7 mouse cellular contexts compared by ENCODE assay signal in genomic region chrX:166479365-166479983, GRCm38 (mm10). TPM values are rescaled to one million over a fixed set of nuclear protein-coding genes. Genes with fewer than 3 reads are reported as not detected.
DNase-seq lines count a peak whose midpoint lies in the region; ATAC-seq lines count a peak whose summit lies in the region.

Rab9 (minus strand) TSS chrX:166479867.

- H3K4me1 ChIP-seq in intestine, embryonic 14.5 days (replicated peaks; ENCODE audit: control insufficient read depth, insufficient read depth, low read length), result 0 out of 2 replicates have a peak, but pooled peaks cover 3% of the 10 kb centered on the region
- peaks cover 7% of the 10 kb centered on the region; the same call in 1 of the 2 replicates for H3K4me1 ChIP-seq in midbrain, embryonic 10.5 days

- peak; percentile 94 to 97 for DNase-seq in adrenal gland, adult (ENCODE audit: inconsistent age in 2 of 2, low spot score in 1 of 2)
- DNase-seq in embryo, embryonic 10.5 days (ENCODE audit: low spot score), result peak; percentile 95
- DNase-seq in gastrocnemius, postnatal 25 days, result peak; percentile 91
- DNase-seq in intestine, embryonic 14.5 days (ENCODE audit: low spot score), result peak; percentile 92
- DNase-seq in left cerebral cortex, postnatal 25 days (ENCODE audit: low spot score in 2 of 2), result peak; percentile 79 to 88
- DNase-seq in midbrain, embryonic 10.5 days (ENCODE audit: low spot score), result peak; percentile 92
- peak; percentile 86 for DNase-seq in right cerebral cortex, postnatal 4 days

- 17% methylated on average over 37 of the region's 41 CpGs for WGBS in intestine, embryonic 14.5 days
- 14% methylated on average over 41 of the region's 41 CpGs for WGBS in midbrain, embryonic 10.5 days

- H3K27ac ChIP-seq in intestine, embryonic 14.5 days (ENCODE audit: low read depth), result peak within 1 kb of the TSS; percentile 78
- H3K27ac ChIP-seq in midbrain, embryonic 10.5 days (replicated peaks), result peak within 1 kb of the TSS; percentile 90

- intact Hi-C loops in left cerebral cortex, postnatal 25 days (cut with DNase I), result loop anchor here (2.0 kb wide), 1 partner anchor 31 kb away; no protein-coding TSS in a partner anchor

- H3K27me3 ChIP-seq in intestine, embryonic 14.5 days (replicated peaks; ENCODE audit: control insufficient read depth, insufficient read depth, low read length), result 0 out of 2 replicates have a peak, but pooled peaks cover 3% of the 10 kb centered on the region
- peaks cover 63% of the 10 kb centered on the region for H3K27me3 ChIP-seq in midbrain, embryonic 10.5 days (ENCODE audit: low read depth, poor library complexity, severe bottlenecking)

- no peaks in the 10 kb centered on the region for H3K9me3 ChIP-seq in intestine, embryonic 14.5 days (ENCODE audit: control insufficient read depth, low read length)
- H3K9me3 ChIP-seq in midbrain, embryonic 10.5 days (replicated peaks), result no peaks in the 10 kb centered on the region

- 0 out of 2 replicates have a peak, but pooled peaks cover 9% of the 10 kb centered on the region for H3K36me3 ChIP-seq in intestine, embryonic 14.5 days (ENCODE audit: control insufficient read depth, insufficient read depth, low read length)
- H3K36me3 ChIP-seq in midbrain, embryonic 10.5 days, result peaks cover 19% of the 10 kb centered on the region

- peak; percentile 99 for ATAC-seq in intestine, embryonic 14.5 days (replicated peaks; ENCODE audit: low FRiP score, low TSS enrichment, low read depth)

- peak within 1 kb of the TSS; percentile 67 for H3K9ac ChIP-seq in intestine, embryonic 14.5 days (ENCODE audit: low read length)

- H3K4me2 ChIP-seq in intestine, embryonic 14.5 days (ENCODE audit: low read length), result peak within 1 kb of the TSS; percentile 59

- H3K4me3 ChIP-seq in intestine, embryonic 14.5 days (ENCODE audit: low read depth, low read length), result peak within 1 kb of the TSS; percentile 57
- peak within 1 kb of the TSS; percentile 71 for H3K4me3 ChIP-seq in midbrain, embryonic 10.5 days

RNA-seq across cellular contexts. Expression of gene Rab9, which starts in this region (rescaled TPM):
- 10 to 100 TPM; 14.3 to 14.6 TPM for total RNA-seq in gastrocnemius, postnatal 25 days (2021)
- polyA plus RNA-seq in intestine, embryonic 14.5 days (2014; fragmentation: Nextera tagmentation; extraction: Ambion mirVana), result 55.2 and 58.0 TPM in 2 replicates
- 10 to 100 TPM; 37.4 to 39.4 TPM for total RNA-seq in left cerebral cortex, postnatal 25 days (2021)
- polyA plus RNA-seq in midbrain, embryonic 10.5 days (2016; fragmentation: Nextera tagmentation; extraction: Ambion mirVana), result 41.1 and 43.2 TPM in 2 replicates

Comparison
In these comparisons a context has a peak if more than half of its experiments do, and no peak if none do; other contexts are left out.
1. Peak in every context shown above with its lines: DNase-seq, ATAC-seq, H3K4me3 ChIP-seq and H3K27ac ChIP-seq.